Mouse (Mus musculus) left cerebral cortex, postnatal 36 days (tissue): ENCODE results near the gene Abhd12b. TPM values are rescaled to one million over a fixed set of nuclear protein-coding genes. Genes with fewer than 3 reads are reported as not detected.

Experiments used
- total RNA-seq, 2 experiments: library from RNA; stranded (reverse); gene quantifications; 2 replicates each; pipeline ENCODE4 v1.2.3; 2021

Abhd12b gene
- total RNA-seq, 2 experiments from 2014 or later = 0.10 to 0.29 TPM

Other genes with a start within 250 kb of the Abhd12b start
- gene Sav1, start 167.1 kb upstream of the Abhd12b start, total RNA-seq = 10 to 100 TPM; 18.8 to 22.2 TPM
- gene Nin, start 40.4 kb upstream of the Abhd12b start, total RNA-seq = 10 to 100 TPM; 54.4 to 72.2 TPM
- 1 to 10 TPM; 2.7 to 4.5 TPM for gene Pygl, start 77.3 kb downstream of the Abhd12b start, total RNA-seq
- gene Trim9, start 193.5 kb downstream of the Abhd12b start, total RNA-seq = 100 to 1,000 TPM; 329 to 436 TPM